Mouse (Mus musculus) erythroblast, embryonic 14.5 days (primary cell): ENCODE results near the gene Adam21.

Source experiments
- GATA1 ChIP-seq: IDR thresholded peaks from 2 replicates; pipeline ENCODE4 v1.6.1; 2012; ENCODE audit warnings: low read length, inconsistent platforms, mixed read lengths
- TAL1 ChIP-seq: IDR thresholded peaks from 3 replicates; pipeline ENCODE4 v1.6.1; 2012; ENCODE audit warnings: low read length, inconsistent platforms, mixed read lengths

GRCm38 (mm10) chr12:81549286-81549685, 19.0 kb downstream of the Adam21 start:
- TF ChIP-seq GATA1 (no peak), TAL1 (no peak)
